Mouse (Mus musculus): ENCODE data around the gene Wdr70.

GRCm38 (mm10) chr15:7925382-7925781, 173.6 kb downstream of the Wdr70 start:
- TF ChIP-seq CTCF (IDR thresholded peaks at IDR 0.05) (peak; percentile 72), EP300 (IDR thresholded peaks at IDR 0.05) (no peak)
